Mouse (Mus musculus): ENCODE results near the gene Hcn3.
A peak's percentile ranks its signal among the peaks of the same experiment; 100 is the strongest.

Hcn3 gene

GRCm38 (mm10) chr3:89147101-89147978 lies 12.7 kb downstream of the Hcn3 start:
- DNase-seq (ENCODE audit: inconsistent ontology term) = no peak

GRCm38 (mm10) chr3:89145566-89145965 lies 14.4 kb downstream of the Hcn3 start:
- DNase-seq (ENCODE audit: inconsistent ontology term) = no peak

- DNase-seq (ENCODE audit: inconsistent ontology term) = no peak
Measured at GRCm38 (mm10) chr3:89144821-89145220, 15.2 kb downstream of the Hcn3 start.

- no peak for DNase-seq (ENCODE audit: inconsistent ontology term)
Measured at GRCm38 (mm10) chr3:89136365-89136764, 23.6 kb downstream of the Hcn3 start.

- no peak for DNase-seq (ENCODE audit: inconsistent ontology term)
Measured at GRCm38 (mm10) chr3:89135958-89136357, 24.0 kb downstream of the Hcn3 start, which contains the start of gene Pklr. TSS of gene Pklr (plus strand) at chr3:89136142.

- no peak for DNase-seq (ENCODE audit: inconsistent ontology term)
Measured at GRCm38 (mm10) chr3:89133752-89134151, 26.2 kb downstream of the Hcn3 start.

GRCm38 (mm10) chr3:89133063-89133450 lies 26.9 kb downstream of the Hcn3 start:
- no peak for DNase-seq (ENCODE audit: inconsistent ontology term)

- DNase-seq (ENCODE audit: inconsistent ontology term) = peak; percentile 11
Measured at GRCm38 (mm10) chr3:89132285-89133062, 27.5 kb downstream of the Hcn3 start.

GRCm38 (mm10) chr3:89131816-89132215 lies 28.2 kb downstream of the Hcn3 start:
- DNase-seq (ENCODE audit: inconsistent ontology term) = no peak

- DNase-seq (ENCODE audit: inconsistent ontology term) = no peak
Measured at GRCm38 (mm10) chr3:89129908-89130307, 30.1 kb downstream of the Hcn3 start.

GRCm38 (mm10) chr3:89125981-89126380 lies 34.0 kb downstream of the Hcn3 start:
- DNase-seq (ENCODE audit: inconsistent ontology term) = no peak

- DNase-seq (ENCODE audit: inconsistent ontology term) = no peak
Measured at GRCm38 (mm10) chr3:89124241-89124640, 35.8 kb downstream of the Hcn3 start.

- DNase-seq (ENCODE audit: inconsistent ontology term) = peak; percentile 62
Measured at GRCm38 (mm10) chr3:89123313-89123712, 36.7 kb downstream of the Hcn3 start.

- no peak for DNase-seq (ENCODE audit: inconsistent ontology term)
Measured at GRCm38 (mm10) chr3:89115522-89115921, 44.5 kb downstream of the Hcn3 start.

GRCm38 (mm10) chr3:89113058-89113457 lies 46.9 kb downstream of the Hcn3 start:
- no peak for DNase-seq (ENCODE audit: inconsistent ontology term)

GRCm38 (mm10) chr3:89108146-89108545 lies 51.9 kb downstream of the Hcn3 start:
- DNase-seq (ENCODE audit: inconsistent ontology term) = no peak

GRCm38 (mm10) chr3:89107545-89107944 lies 52.5 kb downstream of the Hcn3 start:
- no peak for DNase-seq (ENCODE audit: inconsistent ontology term)

GRCm38 (mm10) chr3:89106881-89107280 lies 53.1 kb downstream of the Hcn3 start:
- no peak for DNase-seq (ENCODE audit: inconsistent ontology term)

- no peak for DNase-seq (ENCODE audit: inconsistent ontology term)
Measured at GRCm38 (mm10) chr3:89103291-89103595, 56.8 kb downstream of the Hcn3 start.

GRCm38 (mm10) chr3:89102495-89103290 lies 57.3 kb downstream of the Hcn3 start:
- no peak for DNase-seq (ENCODE audit: inconsistent ontology term)

- peak; percentile 96 for DNase-seq (ENCODE audit: inconsistent ontology term)
Measured at GRCm38 (mm10) chr3:89101812-89102494, 58.0 kb downstream of the Hcn3 start, which contains the start of gene Fdps. TSS of gene Fdps (minus strand) at chr3:89101959.

GRCm38 (mm10) chr3:89101459-89101811 lies 58.6 kb downstream of the Hcn3 start:
- no peak for DNase-seq (ENCODE audit: inconsistent ontology term)

Measured in Muller cell, postnatal 12 days (primary cell).